Mouse (Mus musculus): Measurements from ENCODE around the gene Cgref1.

- no peak for TF ChIP-seq CTCF (IDR thresholded peaks at IDR 0.05; ENCODE audit: control insufficient read depth, insufficient read depth, insufficient replicate concordance, low read depth, low read length)
- TF ChIP-seq POLR2A (IDR thresholded peaks at IDR 0.05; ENCODE audit: control insufficient read depth, low read depth, low read length) = no peak
These were observed 8.7 kb upstream of the Cgref1 start for GRCm38 (mm10) chr5:30954065-30954464.

All from testis, adult 2 months (tissue).